In the genomic region with DNA sequence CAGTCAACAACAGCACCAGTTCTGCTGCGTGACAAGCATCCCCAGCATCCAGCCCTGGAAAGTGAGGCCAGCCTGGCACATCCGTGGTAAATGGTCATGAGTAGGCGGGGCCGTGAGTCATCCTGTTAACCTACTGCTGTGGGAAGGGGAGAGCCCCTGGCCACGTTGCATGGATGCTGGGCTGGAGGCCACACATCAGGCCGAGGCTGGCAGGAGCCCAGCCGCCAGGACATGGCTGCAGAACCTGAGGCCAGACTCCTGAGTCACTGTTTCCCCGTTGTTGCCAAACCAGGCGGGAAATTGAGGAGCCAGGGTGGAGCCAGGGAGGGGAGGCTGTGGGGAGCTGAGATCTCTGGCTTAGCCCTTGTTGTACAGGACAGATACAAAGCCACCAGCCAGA, we compare ENCODE assay signal across 9 mouse cellular contexts. TPM values are rescaled to one million over a fixed set of nuclear protein-coding genes. Genes with fewer than 3 reads are reported as not detected.
DNase-seq lines count a peak whose midpoint lies in the region; ATAC-seq lines count a peak whose summit lies in the region.
"Had no signal": no experiment of that assay in that cellular context is flagged by ENCODE, and none has a peak within 500 bp of the region (broad histone marks: within the 10 kb centered on the region; RNA-seq: fewer than 3 reads in every experiment).

No protein-coding gene starts in this region.

- peaks cover 15% of the 10 kb centered on the region for H3K4me1 ChIP-seq in forebrain, embryonic 10.5 days
- H3K4me1 ChIP-seq in forebrain, embryonic 11.5 days (replicated peaks; ENCODE audit: control insufficient read depth, insufficient read depth, low read length): no peaks in the 10 kb centered on the region
- peaks cover 29% of the 10 kb centered on the region for H3K4me1 ChIP-seq in lung, embryonic 15.5 days
- peaks cover 24% of the 10 kb centered on the region for H3K4me1 ChIP-seq in kidney, embryonic 15.5 days
- no peaks in the 10 kb centered on the region for H3K4me1 ChIP-seq in forebrain, embryonic 14.5 days (ENCODE audit: control insufficient read depth, insufficient read depth, low read length)

- no peak overlapping the region for H3K9ac ChIP-seq in forebrain, embryonic 11.5 days (ENCODE audit: low read length)
- no peak overlapping the region for H3K9ac ChIP-seq in lung, embryonic 15.5 days
- no peak overlapping the region for H3K9ac ChIP-seq in kidney, embryonic 15.5 days
- no peak overlapping the region for H3K9ac ChIP-seq in forebrain, embryonic 14.5 days (ENCODE audit: low read length)
- H3K9ac ChIP-seq: heart, embryonic 15.5 days had no signal

- H3K9me3 ChIP-seq in forebrain, embryonic 10.5 days: no peaks in the 10 kb centered on the region
- no peaks in the 10 kb centered on the region for H3K9me3 ChIP-seq in forebrain, embryonic 11.5 days (ENCODE audit: control insufficient read depth, low read length)
- no peaks in the 10 kb centered on the region for H3K9me3 ChIP-seq in lung, embryonic 15.5 days
- H3K9me3 ChIP-seq in kidney, embryonic 15.5 days (replicated peaks): no peaks in the 10 kb centered on the region
- no peaks in the 10 kb centered on the region for H3K9me3 ChIP-seq in forebrain, embryonic 14.5 days (replicated peaks; ENCODE audit: control insufficient read depth, low read length)
- H3K9me3 ChIP-seq: heart, embryonic 15.5 days had no signal

- no peak overlapping the region for H3K4me2 ChIP-seq in forebrain, embryonic 11.5 days (ENCODE audit: low read depth, low read length, severe bottlenecking)
- no peak overlapping the region for H3K4me2 ChIP-seq in lung, embryonic 15.5 days
- H3K4me2 ChIP-seq in kidney, embryonic 15.5 days: no peak overlapping the region
- no peak overlapping the region for H3K4me2 ChIP-seq in forebrain, embryonic 14.5 days (ENCODE audit: low read length)
- H3K4me2 ChIP-seq: heart, embryonic 15.5 days had no signal

- no peak overlapping the region for H3K4me3 ChIP-seq in forebrain, embryonic 10.5 days
- no peak overlapping the region for H3K4me3 ChIP-seq in forebrain, embryonic 11.5 days (ENCODE audit: low read depth, low read length)
- H3K4me3 ChIP-seq in lung, embryonic 15.5 days: no peak overlapping the region
- H3K4me3 ChIP-seq in kidney, embryonic 15.5 days (replicated peaks): no peak overlapping the region
- H3K4me3 ChIP-seq in forebrain, embryonic 14.5 days (ENCODE audit: low read depth, low read length): no peak overlapping the region
- H3K4me3 ChIP-seq: heart, embryonic 15.5 days had no signal

- H3K27me3 ChIP-seq in forebrain, embryonic 10.5 days (ENCODE audit: poor library complexity, severe bottlenecking): no peaks in the 10 kb centered on the region
- H3K27me3 ChIP-seq in forebrain, embryonic 11.5 days (ENCODE audit: control insufficient read depth, insufficient read depth, low read length): no peaks in the 10 kb centered on the region
- no peaks in the 10 kb centered on the region for H3K27me3 ChIP-seq in lung, embryonic 15.5 days
- H3K27me3 ChIP-seq in kidney, embryonic 15.5 days: no peaks in the 10 kb centered on the region
- H3K27me3 ChIP-seq in forebrain, embryonic 14.5 days (replicated peaks; ENCODE audit: control insufficient read depth, insufficient read depth, low read length): no peaks in the 10 kb centered on the region
- H3K27me3 ChIP-seq: heart, embryonic 15.5 days had no signal

- ATAC-seq in forebrain, embryonic 11.5 days (replicated peaks; ENCODE audit: low FRiP score): no peak
- ATAC-seq in lung, embryonic 15.5 days (ENCODE audit: borderline replicate concordance, extremely low read depth, low FRiP score, low TSS enrichment): no peak
- no peak for ATAC-seq in kidney, embryonic 15.5 days (replicated peaks; ENCODE audit: low FRiP score)
- no peak for ATAC-seq in forebrain, embryonic 14.5 days

- DNase-seq in forebrain, embryonic 10.5 days (ENCODE audit: extremely low spot score, low spot score): no peak
- no peak for DNase-seq in forebrain, embryonic 11.5 days (ENCODE audit: low spot score)
- peak; percentile 44 to 46 for DNase-seq in adrenal gland, adult 18-20 months (ENCODE audit: low spot score in 2 of 2)
- DNase-seq in gastrocnemius, postnatal 25 days: peak; percentile 86
- DNase-seq in testis, postnatal 10 days (ENCODE audit: low spot score): no peak
- DNase-seq in forebrain, embryonic 14.5 days (ENCODE audit: low spot score): no peak

- H3K36me3 ChIP-seq in forebrain, embryonic 10.5 days (replicated peaks): no peaks in the 10 kb centered on the region
- no peaks in the 10 kb centered on the region for H3K36me3 ChIP-seq in forebrain, embryonic 11.5 days (ENCODE audit: control insufficient read depth, insufficient read depth, low read length)
- no peaks in the 10 kb centered on the region for H3K36me3 ChIP-seq in lung, embryonic 15.5 days
- H3K36me3 ChIP-seq in kidney, embryonic 15.5 days: no peaks in the 10 kb centered on the region
- H3K36me3 ChIP-seq in forebrain, embryonic 14.5 days (ENCODE audit: control insufficient read depth, insufficient read depth, low read length): no peaks in the 10 kb centered on the region
- H3K36me3 ChIP-seq: heart, embryonic 15.5 days had no signal

- 0 out of 2 replicates have a peak overlapping the region, but pooled peaks have one; percentile 40 for H3K27ac ChIP-seq in forebrain, embryonic 10.5 days
- no peak overlapping the region for H3K27ac ChIP-seq in forebrain, embryonic 11.5 days (ENCODE audit: low read depth, low read length)
- 0 out of 2 replicates have a peak overlapping the region, but pooled peaks have one; percentile 29 for H3K27ac ChIP-seq in lung, embryonic 15.5 days
- no peak overlapping the region for H3K27ac ChIP-seq in kidney, embryonic 15.5 days
- no peak overlapping the region for H3K27ac ChIP-seq in forebrain, embryonic 14.5 days (ENCODE audit: low read depth, low read length)
- H3K27ac ChIP-seq: heart, embryonic 15.5 days had no signal

- 75% methylated on average over 9 of the region's 9 CpGs for WGBS in forebrain, embryonic 10.5 days
- WGBS in forebrain, embryonic 11.5 days: 70% methylated on average over 9 of the region's 9 CpGs
- WGBS in lung, embryonic 15.5 days: 54% methylated on average over 9 of the region's 9 CpGs
- 63% methylated on average over 9 of the region's 9 CpGs for WGBS in kidney, embryonic 15.5 days
- WGBS in forebrain, embryonic 14.5 days: 66% methylated on average over 9 of the region's 9 CpGs

RNA-seq across cellular contexts. Expression of gene Snai1, which starts 36.8 kb away (rescaled TPM):
- polyA plus RNA-seq in forebrain, embryonic 10.5 days (2016; fragmentation: Nextera tagmentation; extraction: Ambion mirVana): 40.4 and 46.9 TPM in 2 replicates
- 25.1 and 27.8 TPM in 2 replicates for polyA plus RNA-seq in forebrain, embryonic 11.5 days (2014; fragmentation: Nextera tagmentation; extraction: Ambion mirVana)
- 1 to 10 TPM; 6.3 to 8.8 TPM for total RNA-seq in adrenal gland, adult 18-20 months (2021)
- 1 to 10 TPM; 1.3 TPM for total RNA-seq in gastrocnemius, postnatal 25 days (2021)
- 107 and 109 TPM in 2 replicates for polyA plus RNA-seq in lung, embryonic 15.5 days (2015; fragmentation: Nextera tagmentation; extraction: Ambion mirVana)
- polyA plus RNA-seq in kidney, embryonic 15.5 days (2015; fragmentation: Nextera tagmentation; extraction: Ambion mirVana): 34.3 and 37.7 TPM in 2 replicates
- polyA plus RNA-seq in forebrain, embryonic 14.5 days (2014; fragmentation: Nextera tagmentation; extraction: Ambion mirVana): 3.0 and 5.0 TPM in 2 replicates

RNA-seq across cellular contexts. Expression of gene Ube2v1, which starts 57.1 kb away (rescaled TPM):
- 414 and 416 TPM in 2 replicates for polyA plus RNA-seq in forebrain, embryonic 10.5 days (2016; fragmentation: Nextera tagmentation; extraction: Ambion mirVana)
- 333 and 334 TPM in 2 replicates for polyA plus RNA-seq in forebrain, embryonic 11.5 days (2014; fragmentation: Nextera tagmentation; extraction: Ambion mirVana)
- total RNA-seq in adrenal gland, adult 18-20 months (2021): 100 to 1,000 TPM; 184 to 195 TPM
- total RNA-seq in gastrocnemius, postnatal 25 days (2021): 100 to 1,000 TPM; 157 to 160 TPM
- 280 and 282 TPM in 2 replicates for polyA plus RNA-seq in lung, embryonic 15.5 days (2015; fragmentation: Nextera tagmentation; extraction: Ambion mirVana)
- polyA plus RNA-seq in kidney, embryonic 15.5 days (2015; fragmentation: Nextera tagmentation; extraction: Ambion mirVana): 284 and 313 TPM in 2 replicates
- 238 and 265 TPM in 2 replicates for polyA plus RNA-seq in forebrain, embryonic 14.5 days (2014; fragmentation: Nextera tagmentation; extraction: Ambion mirVana)

Comparison
In these comparisons a context has a peak if more than half of its experiments do, and no peak if none do; other contexts are left out.
1. H3K27ac ChIP-seq: peak in forebrain, embryonic 10.5 days (single experiment) and lung, embryonic 15.5 days (single experiment); none in forebrain, embryonic 11.5 days (single experiment), kidney, embryonic 15.5 days (single experiment) and forebrain, embryonic 14.5 days (single experiment).
2. DNase-seq: peak in adrenal gland, adult 18-20 months (2 of 2) and gastrocnemius, postnatal 25 days (single experiment); none in forebrain, embryonic 10.5 days (single experiment), forebrain, embryonic 11.5 days (single experiment), testis, postnatal 10 days (single experiment) and forebrain, embryonic 14.5 days (single experiment).